Mouse (Mus musculus): Measurements from ENCODE around the gene Kif3b. TPM values are rescaled to one million over a fixed set of nuclear protein-coding genes. Genes with fewer than 3 reads are reported as not detected.

The Kif3b gene
- polyA plus RNA-seq, 2 experiments: 1.8 to 2.5 TPM

- no peak for DNase-seq (ENCODE audit: low read depth in 3 of 3, low spot score in 3 of 3)
- H3K36me3 ChIP-seq (replicated peaks; ENCODE audit: control insufficient read depth, insufficient read depth, low read depth): no peaks in the 10 kb centered on the region
- peaks cover 0 to 10% of the 10 kb centered on the region in 2 experiments; a peak in 3 of 4 replicates for H3K4me1 ChIP-seq (replicated peaks; ENCODE audit: control insufficient read depth in 2 of 2, insufficient read depth in 2 of 2, low read length in 1 of 2)
- H3K9ac ChIP-seq (replicated peaks): no peak overlapping the region
- TF ChIP-seq CTCF (IDR thresholded peaks at IDR 0.05; ENCODE audit: low read depth) (no peak), EP300 (IDR thresholded peaks at IDR 0.05; ENCODE audit: low read depth) (no peak)
- H3K27ac ChIP-seq: no peak overlapping the region
- H3K4me3 ChIP-seq (ENCODE audit: insufficient read depth in 1 of 2, low read depth in 2 of 2, low read length in 2 of 2): no peak overlapping the region
- no peaks in the 10 kb centered on the region for H3K27me3 ChIP-seq (ENCODE audit: control insufficient read depth, insufficient read depth, low read length)
- ATAC-seq (ENCODE audit: insufficient read depth): no peak
- 70% methylated on average over 4 of the region's 4 CpGs for WGBS (ENCODE audit: insufficient replicate concordance)
- H3K9me3 ChIP-seq (ENCODE audit: control insufficient read depth, low read length): no peaks in the 10 kb centered on the region
- no peak overlapping the region for H3K4me2 ChIP-seq (ENCODE audit: low read depth)
Observed at GRCm38 (mm10) chr2:153297771-153298170, 6.6 kb downstream of the Kif3b start.

- H3K9ac ChIP-seq (replicated peaks): no peak overlapping the region
- 41% methylated on average over 4 of the region's 4 CpGs for WGBS (ENCODE audit: insufficient replicate concordance)
Observed at GRCm38 (mm10) chr2:153298460-153298859, 7.2 kb downstream of the Kif3b start.

GRCm38 (mm10) chr2:153298863-153299262 is 7.7 kb downstream of the Kif3b start:
- no peak overlapping the region for H3K9ac ChIP-seq (replicated peaks)
- H3K9me3 ChIP-seq (ENCODE audit: control insufficient read depth, low read length): no peaks in the 10 kb centered on the region
- DNase-seq (ENCODE audit: low read depth in 3 of 3, low spot score in 3 of 3): no peak
- WGBS (ENCODE audit: insufficient replicate concordance): 31% methylated on average over 4 of the region's 4 CpGs
- H3K27me3 ChIP-seq (ENCODE audit: control insufficient read depth, insufficient read depth, low read length): no peaks in the 10 kb centered on the region
- H3K4me3 ChIP-seq (ENCODE audit: insufficient read depth in 1 of 2, low read depth in 2 of 2, low read length in 2 of 2): no peak overlapping the region
- no peaks in the 10 kb centered on the region for H3K36me3 ChIP-seq (replicated peaks; ENCODE audit: control insufficient read depth, insufficient read depth, low read depth)
- ATAC-seq (ENCODE audit: insufficient read depth): no peak
- H3K4me1 ChIP-seq (replicated peaks; ENCODE audit: control insufficient read depth in 2 of 2, insufficient read depth in 2 of 2, low read length in 1 of 2): peaks cover 0 to 10% of the 10 kb centered on the region in 2 experiments; a peak in 3 of 4 replicates
- no peak for TF ChIP-seq EP300 (IDR thresholded peaks at IDR 0.05; ENCODE audit: low read depth)
- H3K4me2 ChIP-seq (ENCODE audit: low read depth): no peak overlapping the region
- no peak overlapping the region for H3K27ac ChIP-seq

More at GRCm38 (mm10) chr2:153298460-153298859, 7.2 kb downstream of the Kif3b start:
- Histone ChIP-seq H3K4me1 (replicated peaks; ENCODE audit: control insufficient read depth in 2 of 2, insufficient read depth in 2 of 2, low read length in 1 of 2) (peaks cover 0 to 10% of the 10 kb centered on the region in 2 experiments; a peak in 3 of 4 replicates), H3K36me3 (replicated peaks; ENCODE audit: control insufficient read depth, insufficient read depth, low read depth) (no peaks in the 10 kb centered on the region), H3K27ac (no peak overlapping the region), H3K4me3 (ENCODE audit: insufficient read depth in 1 of 2, low read depth in 2 of 2, low read length in 2 of 2) (no peak overlapping the region), H3K4me2 (ENCODE audit: low read depth) (no peak overlapping the region), H3K27me3 (ENCODE audit: control insufficient read depth, insufficient read depth, low read length) (no peaks in the 10 kb centered on the region), H3K9me3 (ENCODE audit: control insufficient read depth, low read length) (no peaks in the 10 kb centered on the region)
- ATAC-seq (ENCODE audit: insufficient read depth) (no peak), DNase-seq (ENCODE audit: low read depth in 3 of 3, low spot score in 3 of 3) (no peak)
- TF ChIP-seq EP300 (IDR thresholded peaks at IDR 0.05; ENCODE audit: low read depth) (no peak), CTCF (IDR thresholded peaks at IDR 0.05; ENCODE audit: low read depth) (no peak; the same call in 1 of the 2 replicates)

- H3K4me2 ChIP-seq (ENCODE audit: low read depth): no peak overlapping the region
- H3K9ac ChIP-seq (replicated peaks): no peak overlapping the region
- 81% methylated on average over 5 of the region's 5 CpGs for WGBS (ENCODE audit: insufficient replicate concordance)
- H3K27ac ChIP-seq: no peak overlapping the region
- no peak for ATAC-seq (ENCODE audit: insufficient read depth)
- H3K27me3 ChIP-seq (ENCODE audit: control insufficient read depth, insufficient read depth, low read length): no peaks in the 10 kb centered on the region
- peaks cover 0 to 10% of the 10 kb centered on the region in 2 experiments; a peak in 3 of 4 replicates for H3K4me1 ChIP-seq (replicated peaks; ENCODE audit: control insufficient read depth in 2 of 2, insufficient read depth in 2 of 2, low read length in 1 of 2)
- no peak for DNase-seq (ENCODE audit: low read depth in 3 of 3, low spot score in 3 of 3)
- H3K36me3 ChIP-seq (replicated peaks; ENCODE audit: control insufficient read depth, insufficient read depth, low read depth): no peaks in the 10 kb centered on the region
- no peak overlapping the region for H3K4me3 ChIP-seq (ENCODE audit: insufficient read depth in 1 of 2, low read depth in 2 of 2, low read length in 2 of 2)
- no peaks in the 10 kb centered on the region for H3K9me3 ChIP-seq (ENCODE audit: control insufficient read depth, low read length)
- no peak for TF ChIP-seq EP300 (IDR thresholded peaks at IDR 0.05; ENCODE audit: low read depth)
Observed at GRCm38 (mm10) chr2:153301123-153301522, 9.9 kb downstream of the Kif3b start.

- H3K4me2 ChIP-seq (ENCODE audit: low read depth): no peak overlapping the region
- no peaks in the 10 kb centered on the region for H3K9me3 ChIP-seq (ENCODE audit: control insufficient read depth, low read length)
- 70% methylated on average over 6 of the region's 6 CpGs for WGBS (ENCODE audit: insufficient replicate concordance)
- no peaks in the 10 kb centered on the region; a peak in 1 of 4 replicates for H3K4me1 ChIP-seq (replicated peaks; ENCODE audit: control insufficient read depth in 2 of 2, insufficient read depth in 2 of 2, low read length in 1 of 2)
- H3K4me3 ChIP-seq (ENCODE audit: insufficient read depth in 1 of 2, low read depth in 2 of 2, low read length in 2 of 2): no peak overlapping the region
- H3K9ac ChIP-seq (replicated peaks): no peak overlapping the region
- H3K27ac ChIP-seq: no peak overlapping the region
- TF ChIP-seq EP300 (IDR thresholded peaks at IDR 0.05; ENCODE audit: low read depth) (no peak), CTCF (IDR thresholded peaks at IDR 0.05; ENCODE audit: low read depth) (no peak)
- H3K27me3 ChIP-seq (ENCODE audit: control insufficient read depth, insufficient read depth, low read length): no peaks in the 10 kb centered on the region
- no peaks in the 10 kb centered on the region for H3K36me3 ChIP-seq (replicated peaks; ENCODE audit: control insufficient read depth, insufficient read depth, low read depth)
- ATAC-seq (ENCODE audit: insufficient read depth): no peak
- no peak for DNase-seq (ENCODE audit: low read depth in 3 of 3, low spot score in 3 of 3)
Observed at GRCm38 (mm10) chr2:153305240-153305639, 14.0 kb downstream of the Kif3b start.
